Mouse (Mus musculus): Measurements from ENCODE around the gene Efna2.
A peak's percentile ranks its signal among the peaks of the same experiment; 100 is the strongest.

Efna2 gene

GRCm38 (mm10) chr10:80141786-80142529 is 37.3 kb upstream of the Efna2 start:
- peak; percentile 99 for DNase-seq (ENCODE audit: low read depth)

- DNase-seq (ENCODE audit: low read depth) = no peak
Measured at GRCm38 (mm10) chr10:80142530-80142925, 36.8 kb upstream of the Efna2 start.

- no peak for DNase-seq (ENCODE audit: low read depth)
Measured at GRCm38 (mm10) chr10:80143664-80144063, 35.6 kb upstream of the Efna2 start.

- DNase-seq (ENCODE audit: low read depth) = no peak
Measured at GRCm38 (mm10) chr10:80144159-80144558, 35.1 kb upstream of the Efna2 start.

- peak; percentile 67 for DNase-seq (ENCODE audit: low read depth)
Measured at GRCm38 (mm10) chr10:80144864-80145838, 34.1 kb upstream of the Efna2 start.

GRCm38 (mm10) chr10:80145896-80146295 is 33.4 kb upstream of the Efna2 start:
- no peak for DNase-seq (ENCODE audit: low read depth)

GRCm38 (mm10) chr10:80146568-80147011 is 32.7 kb upstream of the Efna2 start:
- DNase-seq (ENCODE audit: low read depth) = no peak

- DNase-seq (ENCODE audit: low read depth) = no peak
Measured at GRCm38 (mm10) chr10:80147146-80147718, 32.0 kb upstream of the Efna2 start.

GRCm38 (mm10) chr10:80147719-80148601 is 31.3 kb upstream of the Efna2 start, which contains the start of gene Midn:
TSS of gene Midn (plus strand) at chr10:80148272.
- DNase-seq (ENCODE audit: low read depth) = peak; percentile 88

- peak; percentile 97 for DNase-seq (ENCODE audit: low read depth)
Measured at GRCm38 (mm10) chr10:80148610-80149290, 30.5 kb upstream of the Efna2 start.

GRCm38 (mm10) chr10:80149291-80150225 is 29.7 kb upstream of the Efna2 start:
- peak; percentile 99 for DNase-seq (ENCODE audit: low read depth)

GRCm38 (mm10) chr10:80150226-80151210 is 28.8 kb upstream of the Efna2 start:
- peak; percentile 53 for DNase-seq (ENCODE audit: low read depth)

GRCm38 (mm10) chr10:80151211-80152034 is 27.9 kb upstream of the Efna2 start:
- DNase-seq (ENCODE audit: low read depth) = peak; percentile 87

GRCm38 (mm10) chr10:80152071-80152872 is 27.0 kb upstream of the Efna2 start:
- DNase-seq (ENCODE audit: low read depth) = no peak

- DNase-seq (ENCODE audit: low read depth) = peak; percentile 73
Measured at GRCm38 (mm10) chr10:80152873-80153260, 26.4 kb upstream of the Efna2 start.

GRCm38 (mm10) chr10:80153713-80154112 is 25.6 kb upstream of the Efna2 start:
- DNase-seq (ENCODE audit: low read depth) = no peak

GRCm38 (mm10) chr10:80154384-80154783 is 24.9 kb upstream of the Efna2 start:
- no peak for DNase-seq (ENCODE audit: low read depth)

All from 416B (cell line).